Mouse (Mus musculus) monocyte, adult 2 months (primary cell): ENCODE measurements around the gene Racgap1.

ENCODE experiments used
- DNase-seq, 2 experiments: peaks; one replicate each; pipeline ENCODE4 v3.0.0; 2022; ENCODE audit warnings: low spot score in 2 of 2, low read depth in 1 of 2

The Racgap1 gene

GRCm38 (mm10) chr15:99651163-99651872 is at the start of gene Racgap1:
Gene Racgap1 (minus strand): TSS chr15:99651656.
- DNase-seq = peak; percentile 88 to 94

- no peak for DNase-seq
These were observed 49.0 kb upstream of the Racgap1 start for GRCm38 (mm10) chr15:99700219-99701106.

DNA sequence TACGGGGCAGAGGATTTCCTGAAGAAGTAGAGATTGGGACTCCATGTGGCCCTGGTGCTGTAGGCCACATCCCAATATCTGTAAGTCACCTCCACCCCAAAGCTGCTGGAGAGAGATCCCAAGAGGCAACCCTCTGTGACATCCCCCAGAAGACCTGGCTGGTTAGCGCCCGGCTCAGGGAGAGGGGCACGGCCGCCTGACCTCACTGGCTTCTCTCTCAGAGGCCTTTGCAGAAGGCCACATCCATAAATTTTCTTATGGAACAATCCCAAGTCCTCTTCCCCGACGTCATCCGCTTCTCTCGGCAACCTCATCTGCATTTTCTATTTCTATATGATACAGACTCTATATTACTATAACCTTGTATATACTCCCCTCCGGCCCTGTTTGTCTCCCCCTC is 48.3 kb upstream of the Racgap1 start:
- no peak for DNase-seq

DNA sequence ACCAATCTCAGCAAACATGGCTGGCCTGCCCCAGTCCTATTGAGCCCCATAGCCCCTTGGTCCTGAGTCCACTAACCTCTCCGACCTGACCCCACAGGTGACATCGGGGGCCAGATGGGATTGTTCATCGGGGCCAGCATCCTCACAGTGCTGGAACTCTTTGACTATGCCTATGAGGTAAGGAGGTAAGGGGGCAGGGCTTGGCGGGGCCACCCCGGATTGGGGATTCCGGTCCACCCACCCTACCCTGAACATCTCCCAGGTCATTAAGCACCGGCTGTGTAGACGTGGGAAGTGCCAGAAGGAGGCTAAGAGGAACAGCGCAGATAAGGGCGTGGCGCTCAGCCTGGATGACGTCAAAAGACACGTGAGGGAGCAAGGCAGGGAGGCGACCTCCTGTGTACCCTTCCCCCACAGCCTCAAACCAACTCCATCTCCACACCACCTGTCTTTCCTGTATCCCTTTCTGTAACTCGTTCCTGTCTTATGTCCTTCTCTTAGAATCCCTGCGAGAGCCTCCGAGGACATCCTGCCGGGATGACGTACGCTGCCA is 47.2 kb upstream of the Racgap1 start:
- DNase-seq = no peak

GRCm38 (mm10) chr15:99697309-99697708 is 45.9 kb upstream of the Racgap1 start:
- no peak for DNase-seq

GRCm38 (mm10) chr15:99691976-99692375 is 40.5 kb upstream of the Racgap1 start:
- no peak for DNase-seq

DNA sequence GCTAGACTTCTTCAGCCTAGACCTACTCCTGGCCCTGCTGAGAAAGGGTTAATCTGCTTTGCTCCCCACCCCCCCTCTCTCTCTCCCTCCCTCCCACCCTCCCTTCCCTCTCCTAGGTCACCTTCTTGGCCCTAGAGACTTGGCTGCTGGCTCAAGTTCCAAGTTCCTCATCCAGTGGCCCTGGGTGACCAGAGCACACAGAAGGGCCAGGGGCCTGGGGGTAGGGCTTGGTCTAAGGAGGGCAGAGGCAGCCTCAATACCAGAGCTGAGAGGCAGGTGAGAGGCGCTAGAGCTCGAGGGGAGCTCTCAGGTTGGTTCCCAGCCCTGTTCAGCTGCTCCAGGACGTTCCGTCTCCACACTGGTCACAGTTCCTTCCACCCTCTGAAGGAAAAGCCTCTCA is 39.5 kb upstream of the Racgap1 start:
- DNase-seq = no peak

- no peak for DNase-seq
These were observed 37.3 kb upstream of the Racgap1 start for GRCm38 (mm10) chr15:99688712-99689111.

- DNase-seq = no peak
These were observed 32.7 kb upstream of the Racgap1 start for GRCm38 (mm10) chr15:99684156-99684555.

- DNase-seq = no peak
These were observed 31.4 kb upstream of the Racgap1 start for GRCm38 (mm10) chr15:99682880-99683279.

DNA sequence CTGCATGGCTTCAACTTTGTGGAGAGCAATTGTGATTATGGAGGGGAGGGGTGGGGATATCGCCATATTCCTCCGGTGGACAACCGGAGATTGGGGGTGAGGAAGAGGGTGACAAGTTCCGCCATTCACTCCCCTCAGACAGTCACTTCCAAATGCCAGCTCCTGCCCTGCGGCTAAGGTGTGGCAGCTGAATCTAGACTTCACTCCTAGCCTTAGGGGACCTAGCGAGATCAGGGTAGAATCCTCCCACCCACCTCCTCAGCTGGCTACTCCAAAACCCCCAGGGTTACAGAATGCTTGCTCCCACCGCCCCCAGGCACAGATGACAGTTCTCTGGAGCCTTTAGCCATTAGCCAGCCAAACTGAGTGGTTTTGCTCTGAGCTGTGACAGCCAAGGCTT is 27.6 kb upstream of the Racgap1 start:
- DNase-seq = no peak

DNA sequence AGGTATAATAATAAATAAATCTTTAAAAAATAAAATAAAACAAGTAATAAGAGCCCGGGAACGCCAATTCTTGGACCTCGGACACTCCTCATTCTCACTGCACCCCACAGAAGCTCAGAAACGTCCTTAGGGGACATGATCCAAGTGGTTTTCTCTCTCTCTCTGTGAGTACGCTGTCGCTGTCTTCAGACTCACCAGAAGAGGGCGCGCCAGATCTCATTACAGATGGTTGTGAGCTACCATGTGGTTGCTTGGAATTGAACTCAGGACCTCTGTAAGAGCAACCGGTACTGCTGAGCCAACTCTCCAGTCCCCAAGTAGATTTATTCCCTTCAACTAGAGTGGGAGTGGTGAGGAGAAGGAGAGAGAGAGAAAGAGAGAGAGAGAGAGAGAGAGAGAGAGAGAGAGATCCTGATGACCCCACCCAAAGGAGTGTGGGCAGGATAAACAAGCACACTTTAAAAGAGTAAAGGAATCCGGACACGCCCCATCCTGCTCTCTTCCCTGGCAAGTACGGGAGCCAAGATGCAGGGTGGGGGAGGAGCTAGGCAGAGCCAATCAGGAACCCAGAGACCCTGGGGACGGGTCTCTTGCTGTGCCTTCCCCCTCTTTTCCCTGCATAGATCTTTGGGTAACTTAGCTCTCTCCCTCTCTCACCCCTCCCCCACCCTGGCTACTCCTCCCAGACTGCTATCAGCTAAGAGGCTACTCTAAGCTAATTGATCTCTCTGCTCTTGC is 26.8 kb upstream of the Racgap1 start:
- no peak for DNase-seq

GRCm38 (mm10) chr15:99677089-99677488 is 25.6 kb upstream of the Racgap1 start:
- DNase-seq = no peak

DNA sequence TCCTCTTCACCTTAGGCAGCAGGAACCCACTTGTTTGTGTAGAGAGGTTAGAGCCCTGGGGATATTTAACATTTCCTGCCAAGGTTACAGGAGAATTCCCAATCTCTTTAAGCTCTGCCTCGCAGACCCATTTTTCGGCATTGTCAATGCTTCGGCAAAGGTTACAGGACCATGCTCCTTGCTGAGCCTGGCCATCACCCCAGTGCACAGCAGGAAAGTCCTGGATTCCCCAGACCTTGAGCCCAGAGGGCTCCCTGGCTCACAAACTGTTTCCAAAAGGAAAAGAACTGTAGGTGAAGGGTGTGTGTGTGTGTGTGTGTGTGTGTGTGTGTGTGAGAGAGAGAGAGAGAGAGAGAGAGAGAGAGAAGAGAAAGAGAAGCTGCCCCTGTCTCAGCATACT is 23.4 kb upstream of the Racgap1 start:
- DNase-seq = no peak

- no peak for DNase-seq
These were observed 20.3 kb upstream of the Racgap1 start for GRCm38 (mm10) chr15:99671783-99672182.

GRCm38 (mm10) chr15:99670964-99671670 is 19.7 kb upstream of the Racgap1 start:
- DNase-seq = no peak

GRCm38 (mm10) chr15:99670154-99670821 is 18.8 kb upstream of the Racgap1 start, which contains the start of gene Asic1:
Gene Asic1 (plus strand): TSS chr15:99670368.
- no peak for DNase-seq

GRCm38 (mm10) chr15:99669392-99669791 is 17.9 kb upstream of the Racgap1 start:
- DNase-seq = no peak

GRCm38 (mm10) chr15:99668881-99669280 is 17.4 kb upstream of the Racgap1 start:
- DNase-seq = peak in 1 of 2 experiments; percentile 43

DNA sequence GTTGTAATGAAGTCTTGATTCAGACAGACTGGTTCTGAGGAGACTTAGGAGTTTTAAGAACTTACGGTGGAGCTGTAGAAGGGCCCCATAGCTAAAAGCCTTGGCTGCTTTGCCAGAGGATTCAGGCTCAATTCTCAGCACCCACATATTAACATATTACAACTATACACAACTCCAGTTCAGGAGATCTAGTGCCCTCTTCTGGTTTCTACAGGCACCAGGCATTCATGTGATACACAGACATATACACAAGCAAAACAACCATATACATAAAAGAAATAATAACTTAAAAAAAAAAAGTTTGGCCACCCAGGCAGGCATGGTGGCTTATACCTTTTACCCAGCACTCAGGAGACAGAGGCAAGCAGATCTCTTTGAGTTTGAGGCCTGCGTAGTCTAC is 16.1 kb upstream of the Racgap1 start:
- DNase-seq = no peak
